Mouse (Mus musculus) heart, embryonic 15.5 days (tissue): ENCODE data around the gene Clic5. TPM values are rescaled to one million over a fixed set of nuclear protein-coding genes. Genes with fewer than 3 reads are reported as not detected.

ENCODE experiments used
- ATAC-seq: fragments of 200-750 bp; cut with Nextera tagmentation; replicated peaks from 2 replicates; pipeline ENCODE4 v1.8.0; 2017; ENCODE audit warnings: low read depth, moderate TSS enrichment; ENCODE audit not compliant: insufficient number of reproducible peaks, insufficient read depth, low FRiP score
- H3K27ac ChIP-seq: fragments of 300-500 bp; sonication (generic); 2 replicates; pipeline ENCODE4 v1.5.1; 2015; ENCODE audit warnings: mild to moderate bottlenecking, inconsistent platforms
- H3K27me3 ChIP-seq: fragments of 300-500 bp; sonication (generic); 2 replicates; pipeline ENCODE4 v1.6.1; 2015; ENCODE audit warnings: inconsistent platforms
- H3K36me3 ChIP-seq: fragments of 300-500 bp; sonication (generic); 2 replicates; pipeline ENCODE4 v1.6.1; 2015; ENCODE audit warnings: mild to moderate bottlenecking, inconsistent platforms
- H3K4me1 ChIP-seq: fragments of 300-500 bp; sonication (generic); replicated peaks from 2 replicates; pipeline ENCODE4 v1.6.1; 2015; ENCODE audit warnings: inconsistent platforms
- H3K4me2 ChIP-seq: fragments of 300-500 bp; sonication (generic); 2 replicates; pipeline ENCODE4 v1.6.1; 2015; ENCODE audit warnings: inconsistent platforms, mild to moderate bottlenecking, moderate library complexity
- H3K4me3 ChIP-seq: fragments of 300-500 bp; sonication (generic); 2 replicates; pipeline ENCODE4 v1.5.1; 2015; ENCODE audit warnings: mild to moderate bottlenecking, inconsistent platforms
- H3K9ac ChIP-seq: fragments of 300-500 bp; sonication (generic); 2 replicates; pipeline ENCODE4 v1.6.1; 2015; ENCODE audit warnings: mild to moderate bottlenecking, inconsistent platforms
- H3K9me3 ChIP-seq: fragments of 300-500 bp; sonication (generic); replicated peaks from 2 replicates; pipeline ENCODE4 v1.6.1; 2016; ENCODE audit warnings: inconsistent platforms
- WGBS: fragments of 180-500 bp; shearing (Covaris S2); methylation state at CpG from one replicate; pipeline ENCODE4 v1.1.7; 2015; ENCODE audit warnings: mixed read lengths; 5-methylcytosine and 5-hydroxymethylcytosine counted together
- polyA plus RNA-seq: library from polyadenylated mRNA; unstranded; fragments of >200 nt; fragmentation: Nextera tagmentation; extraction: Ambion mirVana; gene quantifications from 2 replicates; pipeline ENCODE4 v1.2.1, GENCODE M21; 2015

Clic5 gene
- polyA plus RNA-seq, 1 experiment from 2014 or later = 12.5 TPM

DNA sequence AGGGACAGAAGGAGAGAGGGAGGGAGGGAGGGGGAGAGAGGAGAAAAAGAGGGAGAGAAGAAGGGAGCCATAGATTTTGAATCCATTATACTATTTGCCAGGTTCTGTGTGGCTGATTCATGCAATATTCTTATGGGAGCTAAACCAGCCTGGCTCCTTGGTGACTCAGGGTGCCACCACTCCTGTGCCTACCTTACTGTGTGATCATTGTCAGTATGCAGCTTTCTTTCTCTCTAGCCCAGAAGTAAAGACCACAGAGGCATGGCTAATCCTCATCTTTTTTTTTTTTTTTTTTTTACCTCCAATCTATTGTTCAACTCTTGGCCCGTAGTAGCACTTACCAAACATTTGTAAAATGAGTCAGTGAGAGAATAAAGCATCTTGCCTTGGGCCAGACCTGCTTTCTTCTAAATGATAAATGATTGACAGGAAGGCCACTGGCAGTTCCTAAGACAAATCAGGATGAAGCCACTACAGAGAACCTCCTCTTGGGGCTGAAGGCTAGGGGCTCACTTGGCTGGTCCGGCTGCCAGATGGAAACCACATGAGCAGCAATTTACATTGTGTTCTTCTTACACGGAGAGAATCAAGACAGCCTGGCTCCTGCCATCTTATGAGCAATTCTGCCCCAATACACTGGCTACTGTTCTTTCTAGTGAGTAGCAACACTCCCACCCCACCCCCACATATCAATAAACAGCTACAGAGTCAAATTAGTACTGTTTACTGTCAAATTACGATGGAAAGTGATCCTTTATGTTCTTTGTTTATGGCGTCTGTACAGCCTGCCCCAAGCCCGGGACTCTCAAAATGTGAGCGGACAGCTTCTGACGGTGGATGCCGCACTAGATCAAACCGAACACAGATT lies 139.1 kb downstream of the Clic5 start:
- Histone ChIP-seq H3K9me3 (no peaks in the 10 kb centered on the region), H3K4me1 (no peaks in the 10 kb centered on the region), H3K27ac (no peak overlapping the region), H3K27me3 (no peaks in the 10 kb centered on the region), H3K4me3 (no peak overlapping the region), H3K9ac (no peak overlapping the region), H3K36me3 (no peaks in the 10 kb centered on the region), H3K4me2 (no peak overlapping the region)
- WGBS = 63% methylated on average over 10 of the region's 10 CpGs
- no peak for ATAC-seq

- no peaks in the 10 kb centered on the region for H3K4me1 ChIP-seq
- no peaks in the 10 kb centered on the region for H3K9me3 ChIP-seq
- 70% methylated on average over 5 of the region's 5 CpGs for WGBS
- no peak overlapping the region for H3K4me3 ChIP-seq
- H3K9ac ChIP-seq = no peak overlapping the region
- no peak for ATAC-seq
- no peaks in the 10 kb centered on the region for H3K36me3 ChIP-seq
- H3K27ac ChIP-seq = no peak overlapping the region
- no peaks in the 10 kb centered on the region for H3K27me3 ChIP-seq
- no peak overlapping the region for H3K4me2 ChIP-seq
These were observed 139.7 kb downstream of the Clic5 start for GRCm38 (mm10) chr17:44328147-44328482.

Other genes with a start within 250 kb of the Clic5 start
- 16.0 and 20.5 TPM in 2 replicates for gene Enpp5, start 109.8 kb upstream of the Clic5 start, polyA plus RNA-seq
- 7.7 and 8.9 TPM in 2 replicates for gene Enpp4, start 82.8 kb upstream of the Clic5 start, polyA plus RNA-seq